Mouse (Mus musculus) forebrain, embryonic 10.5 days (tissue): ENCODE data around the gene Sox10. TPM values are rescaled to one million over a fixed set of nuclear protein-coding genes. Genes with fewer than 3 reads are reported as not detected.

Experiments used
- DNase-seq: peaks from one replicate; pipeline ENCODE4 v3.0.0-alpha.2; 2017; ENCODE audit warnings: low spot score; ENCODE audit errors: extremely low spot score
- H3K27ac ChIP-seq: fragments of 300-500 bp; sonication (generic); 2 replicates; pipeline ENCODE4 v1.5.1; 2016; ENCODE audit warnings: mild to moderate bottlenecking
- H3K27me3 ChIP-seq: fragments of 300-500 bp; sonication (generic); 2 replicates; pipeline ENCODE4 v1.6.1; 2016; ENCODE audit warnings: mild to moderate bottlenecking; ENCODE audit not compliant: poor library complexity, severe bottlenecking
- H3K36me3 ChIP-seq: fragments of 300-500 bp; sonication (generic); replicated peaks from 2 replicates; pipeline ENCODE4 v1.6.1; 2016; ENCODE audit warnings: mild to moderate bottlenecking, moderate library complexity
- H3K4me1 ChIP-seq: fragments of 300-500 bp; sonication (generic); 2 replicates; pipeline ENCODE4 v1.6.1; 2016
- H3K4me3 ChIP-seq: fragments of 300-500 bp; sonication (generic); 2 replicates; pipeline ENCODE4 v1.5.1; 2016; ENCODE audit warnings: mild to moderate bottlenecking, moderate library complexity
- H3K9me3 ChIP-seq: fragments of 300-500 bp; sonication (generic); 2 replicates; pipeline ENCODE4 v1.6.1; 2016; ENCODE audit warnings: mild to moderate bottlenecking, moderate library complexity
- WGBS: fragments of 180-500 bp; shearing (Covaris S2); methylation state at CpG from one replicate; pipeline ENCODE4 v1.1.7; 2016; 5-methylcytosine and 5-hydroxymethylcytosine counted together
- polyA plus RNA-seq: library from polyadenylated mRNA; unstranded; fragments of >200 nt; fragmentation: Nextera tagmentation; extraction: Ambion mirVana; gene quantifications from 2 replicates; pipeline ENCODE4 v1.2.1, GENCODE M21; 2016

Gene Sox10
- polyA plus RNA-seq, 1 experiment from 2014 or later, result 1.2 TPM

DNA sequence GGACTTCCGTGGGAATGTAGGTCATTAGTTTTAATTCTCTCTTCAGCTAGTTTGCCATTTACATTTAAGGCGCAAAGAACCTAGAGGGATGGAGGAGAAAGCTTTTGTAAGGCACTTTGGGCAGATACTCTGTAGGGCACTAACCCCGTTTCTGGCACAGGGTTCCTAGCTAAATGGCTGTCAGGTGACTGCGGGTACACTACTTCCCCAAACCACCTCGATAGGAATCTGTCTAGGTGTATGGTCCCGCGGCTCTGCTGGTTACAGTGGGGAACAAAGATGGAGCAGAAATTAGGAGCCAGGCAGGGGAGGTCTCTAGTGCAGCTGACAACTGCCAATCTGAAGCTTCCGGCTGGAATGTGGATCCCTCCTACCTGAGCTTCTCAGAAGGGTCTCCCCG is 55.0 kb downstream of the Sox10 start:
- Histone ChIP-seq H3K27me3 (peaks cover 37% of the 10 kb centered on the region), H3K9me3 (no peaks in the 10 kb centered on the region), H3K27ac (no peak overlapping the region), H3K4me3 (peak overlapping the region; percentile 90), H3K36me3 (peaks cover 11% of the 10 kb centered on the region), H3K4me1 (peaks cover 32% of the 10 kb centered on the region)
- WGBS, result 17% methylated on average over 9 of the region's 9 CpGs
- no peak for DNase-seq

DNA sequence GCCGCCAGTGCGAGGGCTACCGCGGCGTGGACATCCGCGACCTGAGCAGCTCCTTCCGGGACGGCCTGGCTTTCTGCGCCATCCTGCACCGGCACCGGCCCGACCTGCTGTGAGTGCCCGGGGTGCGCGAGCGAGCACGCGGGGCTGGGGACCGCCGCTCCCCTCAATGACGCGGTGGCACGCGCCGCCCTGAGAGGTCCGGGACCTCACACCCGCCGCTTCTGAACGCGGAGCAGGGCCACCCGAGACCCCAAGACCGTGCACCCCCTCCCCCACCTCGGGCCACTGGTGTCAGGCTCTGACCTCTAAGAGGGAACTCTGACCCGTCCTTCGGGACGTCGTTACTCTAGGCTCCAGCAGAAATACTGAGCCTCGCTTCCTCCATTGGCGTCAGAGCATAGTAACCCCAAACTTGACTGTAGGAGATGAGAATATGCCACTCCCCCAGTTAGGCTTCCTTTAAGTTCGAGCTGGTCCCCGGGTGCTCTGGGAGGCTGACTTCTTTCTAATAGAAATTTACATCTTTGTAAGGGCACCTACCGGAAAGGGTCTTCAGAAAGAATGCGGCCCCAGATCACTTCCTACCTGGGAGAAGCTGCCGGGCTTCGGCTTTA is 55.6 kb downstream of the Sox10 start:
- H3K27me3 ChIP-seq, result peaks cover 37% of the 10 kb centered on the region
- DNase-seq, result no peak
- WGBS, result under 1% methylated on average over 46 of the region's 46 CpGs
- peaks cover 32% of the 10 kb centered on the region for H3K4me1 ChIP-seq
- H3K4me3 ChIP-seq, result peak overlapping the region; percentile 90
- peaks cover 6% of the 10 kb centered on the region for H3K36me3 ChIP-seq
- H3K9me3 ChIP-seq, result no peaks in the 10 kb centered on the region
- H3K27ac ChIP-seq, result peak overlapping the region; percentile 92

DNA sequence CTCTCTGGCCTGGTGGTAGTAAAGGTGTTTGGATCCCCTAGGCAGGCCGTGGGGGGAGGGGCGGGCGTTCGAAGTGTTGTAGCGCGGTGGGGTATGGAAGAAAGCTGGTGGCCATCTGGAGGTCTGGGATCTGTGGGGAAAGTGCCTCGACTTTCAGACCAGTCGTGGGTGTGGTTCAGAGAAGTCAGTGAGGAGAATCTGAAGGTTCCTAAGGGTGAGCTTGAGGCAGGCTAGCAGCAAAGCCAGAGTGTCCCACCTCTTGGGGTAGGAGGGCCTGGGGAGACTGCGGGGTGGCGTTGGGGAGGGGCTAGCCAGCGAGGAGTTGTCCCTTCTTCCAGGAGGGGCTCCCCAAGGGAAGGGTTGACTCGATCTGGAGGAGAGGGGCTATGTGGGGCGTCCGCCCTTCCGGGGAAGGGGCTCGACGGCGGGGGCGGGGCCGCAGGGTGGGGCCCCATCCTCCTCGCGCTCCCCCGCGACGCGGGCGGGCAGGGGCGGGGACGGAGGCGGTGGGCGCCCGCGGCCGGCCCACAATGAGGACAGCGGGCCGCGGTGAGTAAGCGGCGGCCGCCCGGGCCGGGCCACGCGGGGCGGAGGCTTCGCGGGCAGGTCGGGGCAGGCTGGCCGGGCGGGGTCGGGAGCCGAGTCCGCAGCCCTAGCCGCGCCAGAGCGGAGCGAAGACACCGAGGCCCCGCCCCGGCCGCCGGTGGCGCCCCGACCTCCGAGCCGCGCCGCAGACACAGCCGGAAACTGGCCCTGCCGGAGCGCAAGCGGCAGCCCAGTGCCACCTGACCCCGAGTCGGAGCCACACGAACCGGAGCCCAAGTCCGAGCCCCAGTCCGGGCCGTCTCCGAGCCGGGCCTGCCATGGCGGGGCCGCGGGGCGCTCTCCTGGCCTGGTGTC is 56.4 kb downstream of the Sox10 start, which contains the start of gene Micall1:
Gene Micall1, plus strand, starts transcription at position 478 of the 900 bp plus-strand sequence.
- WGBS, result 1% methylated on average over 82 of the region's 85 CpGs
- DNase-seq, result peak; percentile 59
- H3K27ac ChIP-seq, result peak within 1 kb of the TSS; percentile 92
- H3K9me3 ChIP-seq, result no peaks in the 10 kb centered on the region
- peaks cover 6% of the 10 kb centered on the region for H3K36me3 ChIP-seq
- H3K4me3 ChIP-seq, result peak within 1 kb of the TSS; percentile 90
- peaks cover 37% of the 10 kb centered on the region for H3K27me3 ChIP-seq
- peaks cover 32% of the 10 kb centered on the region for H3K4me1 ChIP-seq

DNA sequence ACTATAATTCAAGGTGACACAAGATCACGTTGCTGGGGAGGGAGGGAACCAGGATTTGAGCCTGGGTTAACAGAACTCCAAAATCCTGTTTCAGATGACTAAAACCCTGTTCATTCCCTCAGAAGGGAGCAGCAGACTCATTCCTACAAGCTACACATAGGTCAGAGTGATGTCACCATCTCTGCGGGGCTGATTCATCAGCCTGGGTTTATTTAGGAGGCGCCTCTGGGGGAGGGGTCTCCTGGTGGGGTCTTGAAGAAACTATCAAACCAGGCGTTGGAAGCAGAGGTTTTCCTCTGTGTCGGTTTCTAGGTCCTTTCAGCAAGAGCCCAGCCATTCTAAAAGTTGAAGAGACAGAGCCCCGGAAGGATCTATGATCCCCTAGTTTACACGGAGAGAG is 57.1 kb downstream of the Sox10 start:
- peaks cover 32% of the 10 kb centered on the region for H3K4me1 ChIP-seq
- H3K4me3 ChIP-seq, result peak overlapping the region; percentile 90
- peaks cover 5% of the 10 kb centered on the region for H3K36me3 ChIP-seq
- 25% methylated on average over 7 of the region's 7 CpGs for WGBS
- no peak for DNase-seq
- no peaks in the 10 kb centered on the region for H3K9me3 ChIP-seq
- H3K27ac ChIP-seq, result peak overlapping the region; percentile 92
- H3K27me3 ChIP-seq, result peaks cover 37% of the 10 kb centered on the region

DNA sequence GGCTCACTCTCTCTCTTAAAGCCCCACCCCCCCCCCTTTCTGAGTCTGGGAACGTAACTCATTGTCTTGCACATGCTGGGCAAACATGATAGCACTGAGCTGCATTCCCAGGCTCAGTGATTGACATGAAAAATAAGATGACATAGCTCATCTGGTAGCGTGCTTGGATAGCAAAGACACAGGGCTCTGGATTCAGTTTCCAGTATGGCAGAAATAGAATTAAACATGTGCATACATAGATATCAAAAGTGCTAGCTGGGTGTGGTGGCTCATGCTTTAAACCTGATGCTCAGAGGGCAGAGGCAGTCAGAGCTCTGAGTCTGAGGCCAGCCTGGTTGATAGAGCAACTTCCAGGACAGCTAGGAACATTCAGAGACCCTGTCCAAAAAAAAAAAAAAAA is 59.2 kb downstream of the Sox10 start:
- WGBS, result 60% methylated on average over 2 of the region's 2 CpGs
- Histone ChIP-seq H3K36me3 (no peaks in the 10 kb centered on the region), H3K27ac (no peak overlapping the region), H3K27me3 (peaks cover 28% of the 10 kb centered on the region), H3K4me1 (peaks cover 42% of the 10 kb centered on the region), H3K9me3 (no peaks in the 10 kb centered on the region), H3K4me3 (no peak overlapping the region)
- no peak for DNase-seq

Other genes with a start within 250 kb of the Sox10 start
- gene Lgals1, start 238.5 kb downstream of the Sox10 start, polyA plus RNA-seq, result 200 and 217 TPM in 2 replicates
- 63.6 and 69.9 TPM in 2 replicates for gene Nol12, start 230.3 kb downstream of the Sox10 start, polyA plus RNA-seq
- 39.7 and 41.6 TPM in 2 replicates for gene Triobp, start 217.5 kb downstream of the Sox10 start, polyA plus RNA-seq
- gene H1f0, start 136.8 kb downstream of the Sox10 start, polyA plus RNA-seq, result 427 and 444 TPM in 2 replicates
- not detected in 2 replicates for gene Galr3, start 123.4 kb downstream of the Sox10 start, polyA plus RNA-seq
- 56.0 and 60.5 TPM in 2 replicates for gene Ankrd54, start 102.3 kb downstream of the Sox10 start, polyA plus RNA-seq
- 283 and 289 TPM in 2 replicates for gene Eif3l, start 90.1 kb downstream of the Sox10 start, polyA plus RNA-seq
- 5.1 and 5.5 TPM in 2 replicates for gene Micall1, start 56.3 kb downstream of the Sox10 start, polyA plus RNA-seq
- gene Polr2f, start 24.2 kb downstream of the Sox10 start, polyA plus RNA-seq, result 419 and 440 TPM in 2 replicates
- 6.9 and 8.1 TPM in 2 replicates for gene 1700088E04Rik, start 24.0 kb downstream of the Sox10 start, polyA plus RNA-seq
- 47.8 and 50.5 TPM in 2 replicates for gene Pick1, start 63.9 kb upstream of the Sox10 start, polyA plus RNA-seq
- gene Gm49486, start 64.2 kb upstream of the Sox10 start, polyA plus RNA-seq, result 0.14 and 0.52 TPM in 2 replicates
- gene Slc16a8, start 89.5 kb upstream of the Sox10 start, polyA plus RNA-seq, result 0.15 TPM in 1 of 2 replicates, not detected in the other
- 1.6 and 2.2 TPM in 2 replicates for gene Baiap2l2, start 120.3 kb upstream of the Sox10 start, polyA plus RNA-seq
- gene Pla2g6, start 163.2 kb upstream of the Sox10 start, polyA plus RNA-seq, result 20.9 and 22.8 TPM in 2 replicates
- 1.5 and 1.6 TPM in 2 replicates for gene Maff, start 181.4 kb upstream of the Sox10 start, polyA plus RNA-seq
- 50.0 and 56.1 TPM in 2 replicates for gene Tmem184b, start 238.3 kb upstream of the Sox10 start, polyA plus RNA-seq